Mouse (Mus musculus) spleen, postnatal 4 days (tissue): ENCODE results near the gene Prelid1.

Experiments used
- DNase-seq, 2 experiments: peaks; one replicate each; pipeline ENCODE4 v3.0.0; 2022; ENCODE audit warnings: low spot score in 2 of 2

Gene Prelid1

GRCm38 (mm10) chr13:55332331-55332730 is 12.0 kb downstream of the Prelid1 start:
- DNase-seq: no peak

GRCm38 (mm10) chr13:55335701-55336100 is 15.4 kb downstream of the Prelid1 start:
- DNase-seq: no peak

- DNase-seq: no peak
Measured at GRCm38 (mm10) chr13:55337341-55337975, 17.2 kb downstream of the Prelid1 start.

- DNase-seq: no peak
Measured at GRCm38 (mm10) chr13:55338131-55339054, 18.1 kb downstream of the Prelid1 start.

- no peak for DNase-seq
Measured at GRCm38 (mm10) chr13:55339259-55339658, 19.0 kb downstream of the Prelid1 start.

GRCm38 (mm10) chr13:55342469-55342868 is 22.2 kb downstream of the Prelid1 start:
- no peak for DNase-seq

- no peak for DNase-seq
Measured at GRCm38 (mm10) chr13:55344286-55344685, 24.0 kb downstream of the Prelid1 start.

- no peak for DNase-seq
Measured at GRCm38 (mm10) chr13:55346745-55347144, 26.4 kb downstream of the Prelid1 start.

- DNase-seq: no peak
Measured at GRCm38 (mm10) chr13:55361145-55361544, 40.8 kb downstream of the Prelid1 start.

GRCm38 (mm10) chr13:55361974-55362452 is 41.7 kb downstream of the Prelid1 start:
- no peak for DNase-seq

GRCm38 (mm10) chr13:55362453-55363060 is 42.3 kb downstream of the Prelid1 start, which contains the start of gene Lman2:
Lman2 (minus strand) TSS chr13:55362783.
- peak; percentile 91 to 94 for DNase-seq

GRCm38 (mm10) chr13:55368401-55368800 is 48.1 kb downstream of the Prelid1 start:
- no peak for DNase-seq

- DNase-seq: peak; percentile 69 to 86
Measured at GRCm38 (mm10) chr13:55369531-55370114, 49.3 kb downstream of the Prelid1 start, which contains the start of gene Rgs14. Rgs14 (plus strand) TSS chr13:55369732.

GRCm38 (mm10) chr13:55370234-55370633 is 49.9 kb downstream of the Prelid1 start:
- no peak for DNase-seq

GRCm38 (mm10) chr13:55371007-55371681 is 50.8 kb downstream of the Prelid1 start:
- DNase-seq: no peak

- no peak for DNase-seq
Measured at GRCm38 (mm10) chr13:55371740-55372139, 51.4 kb downstream of the Prelid1 start.

- no peak for DNase-seq
Measured at GRCm38 (mm10) chr13:55374206-55374924, 54.1 kb downstream of the Prelid1 start.
